Mouse (Mus musculus) neutrophil, adult 5-6 weeks (primary cell): ENCODE measurements around the gene H2afy2. TPM values are rescaled to one million over a fixed set of nuclear protein-coding genes. Genes with fewer than 3 reads are reported as not detected.

Experiments
- ATAC-seq: fragments of 151-379, 151-347 bp; 2 replicates; pipeline ENCODE4 v1.8.0; 2017; ENCODE audit warnings: mild to moderate bottlenecking, moderate TSS enrichment; ENCODE audit not compliant: insufficient number of reproducible peaks, poor library complexity, low FRiP score, severe bottlenecking; ENCODE audit errors: extremely low read depth
- total RNA-seq: library from RNA; stranded (forward); fragments of 200-1000 nt; gene quantifications from 2 replicates; pipeline ENCODE4 v1.2.3, GENCODE M21; 2017

The H2afy2 gene
- not detected in 2 replicates for total RNA-seq

GRCm38 (mm10) chr10:61783621-61784251 lies at the start of gene H2afy2:
H2afy2 (minus strand) TSS chr10:61784147.
- no peak for ATAC-seq

- ATAC-seq = no peak
These were observed 48.8 kb upstream of the H2afy2 start for GRCm38 (mm10) chr10:61832713-61833112.

GRCm38 (mm10) chr10:61831741-61832140 lies 47.8 kb upstream of the H2afy2 start:
- no peak for ATAC-seq

DNA sequence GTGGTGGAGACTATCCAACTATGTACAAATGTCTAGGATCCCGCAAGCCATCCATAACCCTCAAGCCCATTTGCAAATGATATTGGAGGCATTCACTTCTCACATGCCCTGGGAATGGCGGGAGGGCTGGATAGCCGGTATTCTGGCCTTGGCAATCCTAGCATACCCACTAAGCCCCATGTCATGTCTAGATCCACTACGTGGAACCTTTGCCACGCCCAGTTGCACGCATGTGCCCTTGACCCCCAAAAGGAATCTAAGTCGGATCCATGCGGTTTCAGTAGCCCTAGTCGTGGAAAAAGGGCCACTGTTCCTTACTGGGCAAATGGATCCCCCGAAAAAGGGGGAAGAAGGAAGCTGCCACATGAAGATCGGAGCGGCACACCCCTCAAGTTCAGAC lies 47.3 kb upstream of the H2afy2 start:
- no peak for ATAC-seq

DNA sequence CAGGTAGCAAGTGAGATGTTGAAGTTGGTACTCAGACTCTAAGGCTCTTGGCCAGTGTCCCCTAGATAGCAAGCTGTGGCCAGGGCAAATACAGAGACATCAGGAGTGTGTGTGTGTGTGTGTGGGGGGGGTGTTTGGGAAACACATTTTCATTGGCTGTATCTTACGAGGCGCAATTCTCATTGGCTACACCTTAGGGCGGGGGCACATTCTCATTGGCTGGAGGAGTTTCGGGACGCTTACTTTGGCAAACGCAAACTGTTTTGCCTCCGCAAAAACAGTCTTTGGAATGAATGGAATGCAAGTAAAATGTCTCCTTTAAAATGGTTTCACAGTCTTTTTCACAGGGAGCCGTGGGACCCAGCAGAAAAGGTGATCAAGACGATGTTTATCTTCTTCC lies 46.9 kb upstream of the H2afy2 start:
- ATAC-seq = no peak

GRCm38 (mm10) chr10:61829046-61829445 lies 45.1 kb upstream of the H2afy2 start:
- ATAC-seq = no peak

GRCm38 (mm10) chr10:61827950-61828936 lies 44.3 kb upstream of the H2afy2 start:
- no peak for ATAC-seq

GRCm38 (mm10) chr10:61826753-61827435 lies 42.9 kb upstream of the H2afy2 start:
- no peak for ATAC-seq

- no peak for ATAC-seq
These were observed 42.2 kb upstream of the H2afy2 start for GRCm38 (mm10) chr10:61825979-61826752.

GRCm38 (mm10) chr10:61825536-61825935 lies 41.6 kb upstream of the H2afy2 start:
- no peak for ATAC-seq

DNA sequence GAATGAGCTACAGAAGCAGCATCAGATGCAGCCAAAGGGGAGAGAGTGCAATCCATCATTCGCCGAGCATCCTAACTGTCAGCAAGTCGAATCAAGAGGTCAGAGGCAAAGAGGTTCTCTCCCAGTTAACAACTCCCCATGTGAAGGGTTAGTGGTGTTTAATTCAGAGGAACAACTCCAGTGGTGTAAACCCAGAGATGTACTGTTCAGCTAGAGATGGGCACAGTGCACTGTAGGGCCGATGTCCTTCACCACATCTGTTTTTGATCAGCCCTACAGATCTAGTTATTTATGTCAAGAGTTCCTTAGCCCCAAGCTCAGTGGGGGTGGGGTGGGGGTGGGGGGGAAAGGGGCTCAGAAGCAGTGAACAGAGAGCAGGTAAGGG lies 39.8 kb upstream of the H2afy2 start:
- ATAC-seq = no peak

- no peak for ATAC-seq
These were observed 39.2 kb upstream of the H2afy2 start for GRCm38 (mm10) chr10:61822968-61823730.

DNA sequence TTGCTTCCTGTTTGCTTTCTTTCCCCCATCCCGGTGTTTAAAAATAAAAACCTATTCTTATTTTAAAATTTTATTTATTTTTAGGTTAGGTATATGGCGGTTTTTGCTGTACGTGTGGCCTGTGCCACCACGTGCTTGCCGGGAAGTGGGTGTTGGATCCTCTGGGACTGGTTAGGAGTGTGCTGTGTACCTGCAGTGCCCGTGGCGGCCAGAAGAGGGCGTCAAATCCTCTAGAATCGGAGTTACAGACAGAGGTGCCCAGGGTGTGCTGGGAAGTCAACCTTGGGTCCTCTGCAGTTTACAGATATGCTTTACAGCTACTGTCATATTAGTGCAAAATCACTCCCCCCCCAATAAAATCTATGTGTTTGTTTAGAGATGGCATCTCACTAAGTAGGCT lies 36.1 kb upstream of the H2afy2 start:
- no peak for ATAC-seq

DNA sequence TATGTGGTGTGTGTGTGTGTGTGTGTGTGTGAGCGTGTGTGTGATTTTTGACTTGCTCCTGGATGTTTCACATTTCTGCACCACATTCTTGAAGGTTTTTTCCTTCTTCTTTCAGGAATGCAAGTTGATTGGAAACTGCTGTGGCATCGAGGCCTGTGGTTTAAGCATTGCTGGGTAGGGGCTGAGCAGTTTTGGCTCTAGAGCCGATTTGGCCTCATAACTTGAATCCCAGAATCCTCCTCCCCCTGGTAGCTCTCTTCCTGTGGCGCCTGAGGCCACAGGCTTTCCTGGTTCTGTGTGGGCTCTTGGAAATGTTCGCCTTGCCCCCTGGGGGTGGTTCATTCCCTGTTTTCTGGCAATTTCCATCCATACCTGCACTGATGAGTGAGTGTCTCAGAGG lies 28.0 kb upstream of the H2afy2 start:
- no peak for ATAC-seq

- no peak for ATAC-seq
These were observed 14.2 kb upstream of the H2afy2 start for GRCm38 (mm10) chr10:61798133-61798576.

DNA sequence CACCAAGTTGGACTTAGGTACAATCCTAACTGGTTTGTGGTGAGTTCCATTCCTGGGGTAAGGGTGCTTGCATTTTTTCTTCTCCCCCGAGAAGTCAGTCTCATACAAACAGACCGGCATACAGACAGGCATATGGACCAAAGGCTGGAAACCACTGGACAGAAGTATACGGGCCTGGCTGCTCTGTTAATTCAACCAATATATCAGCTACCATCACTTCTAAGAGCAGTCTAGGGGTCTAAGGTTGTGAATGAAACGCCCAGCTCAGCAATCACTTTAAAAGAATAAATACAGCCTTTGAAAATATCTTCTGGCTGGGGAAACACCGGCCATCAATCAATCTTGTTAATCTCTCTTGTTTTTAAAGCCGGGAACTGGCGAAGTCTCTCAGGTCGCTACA lies 11.5 kb upstream of the H2afy2 start:
- ATAC-seq = no peak

DNA sequence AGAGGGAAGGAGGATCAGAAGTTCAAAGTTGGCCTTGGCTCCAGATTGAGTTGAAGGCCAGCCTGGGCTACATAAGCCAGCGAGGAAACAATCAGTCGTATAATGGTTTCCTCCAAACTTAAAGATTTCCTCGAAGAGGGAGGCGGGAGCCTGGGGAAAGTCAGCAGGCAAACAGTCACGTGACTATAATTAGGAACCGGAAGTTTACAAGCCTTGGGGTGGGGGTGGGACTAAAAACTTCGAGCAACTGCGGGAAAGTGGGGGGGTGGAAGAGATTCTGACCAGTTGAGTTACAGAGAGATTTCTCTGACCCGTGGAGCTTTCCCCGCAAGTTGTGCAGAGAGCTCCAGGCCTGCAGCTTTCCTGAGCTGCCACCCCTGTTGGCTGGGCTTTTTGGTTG lies 11.0 kb upstream of the H2afy2 start:
- no peak for ATAC-seq

DNA sequence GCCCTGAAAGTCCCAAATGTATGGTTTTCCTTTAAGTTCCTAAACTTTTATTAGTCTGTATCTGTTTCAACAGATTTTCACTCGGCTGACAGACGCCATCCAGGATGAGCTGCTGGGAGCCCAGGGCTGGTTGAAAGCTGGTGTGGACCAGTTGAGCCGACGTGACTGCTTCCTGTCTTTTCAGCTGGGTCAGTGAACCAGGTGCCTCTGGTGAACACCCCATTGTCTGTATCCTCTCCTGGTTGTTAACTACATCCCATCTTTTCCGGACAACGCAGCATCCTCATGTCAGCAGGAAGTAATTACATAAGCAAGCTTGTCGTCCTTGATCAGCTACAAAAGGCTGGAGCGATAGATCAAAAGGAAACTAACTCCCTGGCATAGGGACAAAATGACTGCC lies 9.1 kb upstream of the H2afy2 start:
- ATAC-seq = no peak
